Mouse (Mus musculus) hindbrain, embryonic 15.5 days (tissue): ENCODE data around the gene Stbd1. TPM values are rescaled to one million over a fixed set of nuclear protein-coding genes. Genes with fewer than 3 reads are reported as not detected.

Experiments used
- ATAC-seq: fragments of 200-750 bp; cut with Nextera tagmentation; 2 replicates; pipeline ENCODE4 v1.8.0; 2017; ENCODE audit warnings: low read depth, moderate number of reproducible peaks, moderate TSS enrichment; ENCODE audit not compliant: low FRiP score
- H3K27ac ChIP-seq: fragments of 300-500 bp; sonication (generic); replicated peaks from 2 replicates; pipeline ENCODE4 v1.5.1; 2015; ENCODE audit warnings: mild to moderate bottlenecking, inconsistent platforms
- H3K27me3 ChIP-seq: fragments of 300-500 bp; sonication (generic); 2 replicates; pipeline ENCODE4 v1.6.1; 2015; ENCODE audit warnings: control low read depth, inconsistent platforms
- H3K36me3 ChIP-seq: fragments of 300-500 bp; sonication (generic); 2 replicates; pipeline ENCODE4 v1.6.1; 2015; ENCODE audit warnings: control low read depth, inconsistent platforms
- H3K4me1 ChIP-seq: fragments of 300-500 bp; sonication (generic); replicated peaks from 2 replicates; pipeline ENCODE4 v1.6.1; 2015; ENCODE audit warnings: control low read depth, inconsistent platforms
- H3K4me2 ChIP-seq: fragments of 300-500 bp; sonication (generic); 2 replicates; pipeline ENCODE4 v1.6.1; 2015; ENCODE audit warnings: moderate library complexity, mild to moderate bottlenecking, inconsistent platforms
- H3K4me3 ChIP-seq: fragments of 300-500 bp; sonication (generic); 2 replicates; pipeline ENCODE4 v1.5.1; 2015; ENCODE audit warnings: mild to moderate bottlenecking, inconsistent platforms
- H3K9ac ChIP-seq: fragments of 300-500 bp; sonication (generic); 2 replicates; pipeline ENCODE4 v1.6.1; 2015; ENCODE audit warnings: inconsistent platforms
- H3K9me3 ChIP-seq: fragments of 300-500 bp; sonication (generic); 2 replicates; pipeline ENCODE4 v1.6.1; 2016; ENCODE audit warnings: control low read depth, inconsistent platforms
- WGBS: fragments of 180-500 bp; shearing (Covaris S2); methylation state at CpG from one replicate; pipeline ENCODE4 v1.1.7; 2015; 5-methylcytosine and 5-hydroxymethylcytosine counted together
- polyA plus RNA-seq: library from polyadenylated mRNA; unstranded; fragments of >200 nt; fragmentation: Nextera tagmentation; extraction: Ambion mirVana; gene quantifications from 2 replicates; pipeline ENCODE4 v1.2.1, GENCODE M21; 2015

The Stbd1 gene
- polyA plus RNA-seq, result 10.6 and 11.9 TPM in 2 replicates

DNA sequence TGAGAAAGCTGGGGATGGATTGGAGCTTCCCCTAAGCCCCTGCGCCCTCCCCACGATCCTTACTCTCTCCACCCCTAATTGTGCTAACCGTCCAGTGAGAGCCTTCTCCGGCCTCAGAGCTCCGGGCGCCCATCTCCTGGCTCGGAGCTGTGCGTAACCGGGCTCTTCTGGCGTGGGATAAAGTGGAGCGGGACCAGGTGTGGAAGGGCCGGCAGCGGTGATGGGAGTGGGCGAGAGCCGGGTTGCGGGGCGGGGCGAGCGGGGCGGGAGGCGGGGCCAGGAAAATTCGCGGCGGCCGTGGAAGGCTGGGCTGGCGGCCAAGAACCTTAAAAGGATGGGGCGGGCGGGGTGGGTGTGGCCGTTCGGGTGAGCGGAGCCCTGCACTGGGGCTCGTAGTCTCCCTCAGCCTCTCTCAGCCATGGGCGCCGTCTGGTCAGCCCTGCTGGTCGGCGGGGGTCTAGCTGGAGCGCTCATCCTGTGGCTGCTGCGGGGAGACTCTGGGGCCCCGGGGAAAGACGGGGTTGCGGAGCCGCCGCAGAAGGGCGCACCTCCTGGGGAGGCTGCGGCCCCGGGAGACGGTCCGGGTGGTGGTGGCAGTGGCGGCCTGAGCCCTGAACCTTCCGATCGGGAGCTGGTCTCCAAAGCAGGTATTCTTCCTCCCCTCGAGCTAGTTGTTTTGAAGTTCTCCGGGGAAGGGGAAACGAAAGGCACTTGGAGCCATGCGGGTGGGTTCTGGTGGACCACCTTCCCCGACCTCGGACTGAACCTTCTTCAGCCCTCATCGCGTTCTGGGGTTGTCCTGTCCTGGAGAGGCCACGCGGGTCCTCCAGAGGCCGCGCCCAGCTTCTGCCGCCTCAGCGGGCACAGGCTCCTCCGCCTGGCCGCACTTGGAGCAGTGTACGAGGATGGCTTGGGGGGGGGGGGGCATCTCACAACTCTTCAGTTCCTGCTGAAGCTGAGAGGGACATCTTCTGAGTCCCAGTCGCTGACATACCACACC lies at the start of gene Stbd1:
TSS of gene Stbd1 (plus strand) at position 351 of the 1,000 bp plus-strand sequence.
- H3K9ac ChIP-seq, result peak within 1 kb of the TSS; percentile 54
- peaks cover 7% of the 10 kb centered on the region for H3K4me1 ChIP-seq
- no peaks in the 10 kb centered on the region for H3K9me3 ChIP-seq
- no peaks in the 10 kb centered on the region for H3K36me3 ChIP-seq
- under 1% methylated on average over 65 of the region's 69 CpGs for WGBS
- ATAC-seq, result peak; percentile 90
- H3K4me3 ChIP-seq, result peak within 1 kb of the TSS; percentile 69
- peak within 1 kb of the TSS; percentile 95 for H3K4me2 ChIP-seq
- H3K27me3 ChIP-seq, result 0 out of 2 replicates have a peak, but pooled peaks cover 4% of the 10 kb centered on the region
- H3K27ac ChIP-seq, result no peak within 1 kb of the TSS

DNA sequence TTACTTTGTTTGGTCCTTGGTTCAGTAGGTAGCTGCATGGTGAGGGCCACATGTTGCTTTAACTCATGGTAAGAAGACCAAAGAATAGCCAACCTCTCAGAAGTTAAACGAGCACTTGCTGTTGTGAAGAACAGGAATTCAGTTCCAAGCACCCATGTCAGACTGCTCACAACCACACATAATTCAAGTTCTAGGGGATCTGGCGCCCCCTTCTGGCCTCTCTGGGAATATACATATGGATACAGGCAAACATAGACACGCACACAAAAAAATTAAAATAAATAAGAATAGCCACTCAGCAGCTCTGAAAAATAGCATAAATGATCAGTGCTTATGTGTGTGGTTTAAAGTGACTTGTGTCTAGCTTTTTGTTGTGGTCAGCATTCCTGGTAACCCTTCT lies 48.9 kb upstream of the Stbd1 start:
- Histone ChIP-seq H3K4me2 (no peak overlapping the region), H3K9ac (no peak overlapping the region), H3K27ac (no peak overlapping the region), H3K36me3 (no peaks in the 10 kb centered on the region), H3K27me3 (no peaks in the 10 kb centered on the region), H3K9me3 (no peaks in the 10 kb centered on the region), H3K4me1 (0 out of 2 replicates have a peak, but pooled peaks cover 5% of the 10 kb centered on the region), H3K4me3 (no peak overlapping the region)
- 73% methylated on average over 3 of the region's 3 CpGs for WGBS
- no peak for ATAC-seq

DNA sequence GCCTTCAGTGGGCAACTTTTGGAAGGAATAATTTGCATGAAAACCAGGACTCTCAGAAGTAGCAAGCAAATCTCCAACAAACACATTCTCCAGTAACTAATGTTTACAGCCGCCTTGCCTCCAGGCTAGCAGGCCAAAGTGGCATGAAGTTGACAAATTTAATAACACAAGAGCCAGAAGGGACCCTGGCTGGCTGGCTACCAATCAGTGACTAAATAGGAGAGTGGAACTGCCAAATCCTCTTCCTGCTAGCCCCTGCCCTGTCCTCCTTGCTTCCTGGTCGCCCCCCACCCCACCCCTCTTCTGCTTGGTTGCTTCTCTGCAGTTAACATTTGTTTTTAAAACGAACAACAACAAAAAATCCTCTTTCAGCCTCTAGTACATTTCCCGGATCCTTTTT lies 48.4 kb upstream of the Stbd1 start:
- ATAC-seq, result no peak
- no peaks in the 10 kb centered on the region for H3K36me3 ChIP-seq
- 0 out of 2 replicates have a peak, but pooled peaks cover 5% of the 10 kb centered on the region for H3K4me1 ChIP-seq
- H3K27me3 ChIP-seq, result no peaks in the 10 kb centered on the region
- H3K9me3 ChIP-seq, result no peaks in the 10 kb centered on the region
- H3K27ac ChIP-seq, result no peak overlapping the region
- H3K4me3 ChIP-seq, result no peak overlapping the region
- 71% methylated on average over 4 of the region's 4 CpGs for WGBS
- H3K9ac ChIP-seq, result no peak overlapping the region
- no peak overlapping the region for H3K4me2 ChIP-seq

DNA sequence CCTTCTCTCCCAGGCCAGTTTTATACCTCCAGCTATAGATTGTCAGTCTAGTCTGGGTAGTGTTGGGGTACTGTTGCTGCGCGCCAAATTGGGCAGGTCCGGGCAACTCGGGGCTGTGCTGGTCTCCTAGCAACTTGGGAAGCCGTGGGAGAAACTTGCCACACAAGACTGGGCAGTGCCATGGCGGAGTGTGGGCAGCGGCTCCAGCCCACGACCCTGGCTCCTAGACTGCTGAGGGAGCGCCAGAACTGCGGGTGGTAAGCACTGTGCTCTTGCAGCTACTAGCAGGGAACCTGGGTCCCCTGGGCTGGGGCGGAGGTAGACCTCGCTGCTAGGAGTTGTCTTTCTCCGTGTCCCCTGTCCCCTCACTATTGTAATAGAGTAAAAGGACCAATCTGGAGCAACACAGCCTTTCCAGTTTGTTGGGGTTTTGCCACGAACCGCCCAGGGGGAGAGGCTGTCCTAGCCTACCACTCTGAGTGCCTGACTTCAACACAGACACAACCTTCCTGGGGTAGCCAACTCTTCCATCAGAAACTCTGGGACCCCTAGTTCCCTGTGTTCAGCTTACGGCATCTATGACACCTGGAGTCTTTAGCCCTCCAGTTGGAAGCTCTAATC lies 47.8 kb upstream of the Stbd1 start, which contains the start of gene Fam47e:
TSS of gene Fam47e (plus strand) at position 179 of the 621 bp plus-strand sequence.
- peak; percentile 90 for ATAC-seq
- no peak within 1 kb of the TSS for H3K4me3 ChIP-seq
- H3K27ac ChIP-seq, result 0 out of 2 replicates have a peak within 1 kb of the TSS, but pooled peaks have one; percentile 65
- 69% methylated on average over 16 of the region's 16 CpGs for WGBS
- H3K9me3 ChIP-seq, result no peaks in the 10 kb centered on the region
- H3K27me3 ChIP-seq, result no peaks in the 10 kb centered on the region
- no peaks in the 10 kb centered on the region for H3K36me3 ChIP-seq
- 0 out of 2 replicates have a peak, but pooled peaks cover 5% of the 10 kb centered on the region for H3K4me1 ChIP-seq
- no peak within 1 kb of the TSS for H3K9ac ChIP-seq
- peak within 1 kb of the TSS; percentile 11; the same call in 1 of the 2 replicates for H3K4me2 ChIP-seq

DNA sequence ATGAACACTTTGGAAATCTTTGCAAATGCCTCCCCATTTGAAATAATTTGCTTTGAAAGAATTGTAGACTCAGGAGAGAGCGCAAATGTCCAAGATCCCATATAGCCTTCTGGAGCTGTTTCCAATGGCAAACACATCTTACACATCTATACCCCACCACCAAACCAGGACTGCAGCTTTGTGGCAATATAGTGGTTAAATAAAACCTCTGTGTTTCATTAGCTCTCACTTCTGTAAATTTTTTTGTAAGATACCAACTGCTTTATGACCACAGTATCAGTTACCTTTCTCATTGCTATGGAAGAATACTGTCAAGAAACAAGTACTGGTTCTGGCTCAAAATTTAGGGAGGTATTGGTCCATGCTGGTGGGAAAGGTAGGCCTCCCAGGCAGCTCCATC lies 46.9 kb upstream of the Stbd1 start:
- 0 out of 2 replicates have a peak, but pooled peaks cover 5% of the 10 kb centered on the region for H3K4me1 ChIP-seq
- no peak for ATAC-seq
- H3K9ac ChIP-seq, result no peak overlapping the region
- whole genome bisulfite sequencing, result 97% methylated on average over 1 of the region's 1 CpGs
- H3K4me3 ChIP-seq, result no peak overlapping the region
- no peaks in the 10 kb centered on the region for H3K36me3 ChIP-seq
- no peak overlapping the region for H3K27ac ChIP-seq
- H3K4me2 ChIP-seq, result no peak overlapping the region
- no peaks in the 10 kb centered on the region for H3K9me3 ChIP-seq
- H3K27me3 ChIP-seq, result no peaks in the 10 kb centered on the region

DNA sequence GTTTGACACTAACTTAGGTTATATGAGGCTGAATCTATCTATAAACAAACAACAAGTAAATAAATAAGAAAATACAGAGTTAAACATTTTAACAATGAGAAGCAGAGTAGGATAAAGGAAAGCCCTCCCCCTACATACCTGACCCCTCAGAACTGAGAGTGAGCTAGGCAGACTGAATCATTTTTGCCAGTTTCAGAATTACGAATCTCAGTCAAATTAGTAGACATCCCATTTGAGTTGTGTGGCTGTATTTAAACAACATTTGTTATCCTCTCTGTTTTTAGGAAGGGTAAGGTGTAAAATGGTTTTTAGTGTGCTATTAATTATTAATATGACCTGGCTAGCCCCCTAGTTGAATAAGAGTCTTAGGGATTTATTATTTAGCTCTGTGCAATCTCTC lies 45.3 kb upstream of the Stbd1 start:
- Histone ChIP-seq H3K36me3 (no peaks in the 10 kb centered on the region), H3K4me2 (no peak overlapping the region), H3K27ac (no peak overlapping the region), H3K27me3 (no peaks in the 10 kb centered on the region), H3K9me3 (no peaks in the 10 kb centered on the region), H3K4me1 (0 out of 2 replicates have a peak, but pooled peaks cover 5% of the 10 kb centered on the region), H3K4me3 (no peak overlapping the region), H3K9ac (no peak overlapping the region)
- WGBS, result 95% methylated on average over 1 of the region's 1 CpGs
- ATAC-seq, result no peak

DNA sequence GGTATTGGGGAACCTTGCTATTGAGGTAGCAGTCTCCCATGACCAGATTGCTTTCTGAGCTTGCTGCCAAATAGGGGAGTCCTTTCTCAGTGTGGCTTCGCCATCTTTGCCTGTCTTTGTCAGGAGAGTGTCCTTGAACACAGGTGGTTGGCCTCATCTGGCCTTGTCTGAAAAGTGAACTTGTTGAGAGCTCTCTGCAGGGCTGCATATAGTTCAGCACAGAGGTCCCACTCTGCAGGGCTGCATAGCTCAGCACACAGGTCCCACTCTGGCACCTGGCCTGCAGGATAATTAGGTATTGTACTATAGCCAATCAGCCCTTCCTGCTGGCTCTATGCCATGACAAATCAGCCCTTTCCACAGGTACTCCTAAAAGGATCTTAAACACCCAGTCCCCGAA lies 42.6 kb upstream of the Stbd1 start:
- 76% methylated on average over 2 of the region's 2 CpGs for WGBS
- Histone ChIP-seq H3K4me2 (no peak overlapping the region), H3K9me3 (no peaks in the 10 kb centered on the region), H3K9ac (no peak overlapping the region), H3K4me1 (0 out of 2 replicates have a peak, but pooled peaks cover under 1% of the 10 kb centered on the region), H3K27ac (no peak overlapping the region), H3K27me3 (no peaks in the 10 kb centered on the region), H3K36me3 (no peaks in the 10 kb centered on the region), H3K4me3 (no peak overlapping the region)
- ATAC-seq, result no peak

DNA sequence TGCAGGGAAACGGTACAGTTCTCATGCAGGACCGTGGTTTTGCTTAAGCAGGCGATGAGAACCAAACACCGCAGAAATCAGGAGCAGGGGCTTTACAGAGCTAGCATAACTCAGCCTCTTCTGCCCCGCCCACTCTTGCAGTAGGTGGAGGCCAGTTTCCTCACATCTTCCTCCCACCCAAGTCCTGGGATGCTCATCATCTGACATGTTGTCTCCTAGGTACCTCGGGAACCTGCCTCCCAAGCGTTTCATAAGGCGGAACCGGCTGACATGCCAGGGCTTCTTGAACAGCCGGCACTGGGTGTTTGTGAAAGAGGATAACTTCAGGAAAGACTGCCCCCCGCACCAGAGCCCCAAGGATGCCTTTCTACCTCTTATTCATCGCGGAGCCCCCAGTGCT lies 40.8 kb upstream of the Stbd1 start:
- 76% methylated on average over 13 of the region's 13 CpGs for WGBS
- H3K9ac ChIP-seq, result no peak overlapping the region
- H3K4me3 ChIP-seq, result no peak overlapping the region
- no peaks in the 10 kb centered on the region for H3K27me3 ChIP-seq
- no peaks in the 10 kb centered on the region for H3K4me1 ChIP-seq
- H3K4me2 ChIP-seq, result no peak overlapping the region
- no peaks in the 10 kb centered on the region for H3K36me3 ChIP-seq
- no peak overlapping the region for H3K27ac ChIP-seq
- H3K9me3 ChIP-seq, result no peaks in the 10 kb centered on the region
- no peak for ATAC-seq

DNA sequence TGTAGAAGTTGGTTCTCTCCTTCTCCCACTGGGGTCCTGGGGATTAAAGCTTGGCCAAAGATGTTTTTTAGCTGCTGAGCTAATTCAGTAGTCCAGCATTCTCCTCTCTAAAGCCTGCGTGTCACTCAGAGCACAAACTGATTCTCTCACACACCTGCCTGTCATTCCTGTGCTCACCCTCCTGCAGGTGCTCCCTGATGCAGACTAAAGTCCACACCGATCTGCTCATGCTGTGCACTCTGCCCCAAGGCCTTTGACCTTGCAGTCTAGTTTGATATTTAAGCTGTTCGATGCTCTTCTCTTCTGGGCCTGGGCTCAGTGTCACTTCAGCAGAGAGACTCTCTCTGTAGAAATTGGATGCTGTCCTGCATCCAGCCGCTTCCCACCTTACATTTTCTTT lies 31.6 kb upstream of the Stbd1 start:
- 91% methylated on average over 4 of the region's 4 CpGs for WGBS
- no peaks in the 10 kb centered on the region for H3K4me1 ChIP-seq
- H3K36me3 ChIP-seq, result no peaks in the 10 kb centered on the region
- no peaks in the 10 kb centered on the region for H3K27me3 ChIP-seq
- no peak overlapping the region for H3K4me2 ChIP-seq
- no peak overlapping the region for H3K9ac ChIP-seq
- no peak overlapping the region for H3K27ac ChIP-seq
- ATAC-seq, result no peak
- H3K9me3 ChIP-seq, result no peaks in the 10 kb centered on the region
- no peak overlapping the region for H3K4me3 ChIP-seq

DNA sequence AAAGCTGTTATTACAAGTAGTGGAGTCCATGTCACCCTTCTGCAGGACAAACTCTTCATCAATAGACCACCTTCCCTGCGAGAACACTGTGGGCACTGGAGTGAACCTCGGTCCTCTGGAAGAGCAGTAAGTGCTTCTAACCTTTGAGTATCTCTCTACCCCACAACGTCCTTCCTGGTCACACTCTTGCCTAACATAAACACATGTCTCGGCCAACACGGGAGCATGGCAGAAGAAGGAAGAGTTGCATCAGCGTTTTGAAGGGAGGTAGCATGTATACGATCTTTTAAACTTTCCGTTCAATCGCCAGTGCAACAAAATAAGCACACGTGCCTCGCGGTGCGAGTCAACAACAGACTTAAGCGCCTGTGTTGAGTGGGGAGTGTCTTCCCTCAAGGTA lies 23.3 kb upstream of the Stbd1 start:
- no peaks in the 10 kb centered on the region for H3K4me1 ChIP-seq
- no peak for ATAC-seq
- no peaks in the 10 kb centered on the region for H3K9me3 ChIP-seq
- no peaks in the 10 kb centered on the region for H3K36me3 ChIP-seq
- H3K27ac ChIP-seq, result no peak overlapping the region
- no peak overlapping the region for H3K4me2 ChIP-seq
- H3K4me3 ChIP-seq, result no peak overlapping the region
- H3K27me3 ChIP-seq, result no peaks in the 10 kb centered on the region
- H3K9ac ChIP-seq, result no peak overlapping the region
- WGBS, result 92% methylated on average over 14 of the region's 14 CpGs

DNA sequence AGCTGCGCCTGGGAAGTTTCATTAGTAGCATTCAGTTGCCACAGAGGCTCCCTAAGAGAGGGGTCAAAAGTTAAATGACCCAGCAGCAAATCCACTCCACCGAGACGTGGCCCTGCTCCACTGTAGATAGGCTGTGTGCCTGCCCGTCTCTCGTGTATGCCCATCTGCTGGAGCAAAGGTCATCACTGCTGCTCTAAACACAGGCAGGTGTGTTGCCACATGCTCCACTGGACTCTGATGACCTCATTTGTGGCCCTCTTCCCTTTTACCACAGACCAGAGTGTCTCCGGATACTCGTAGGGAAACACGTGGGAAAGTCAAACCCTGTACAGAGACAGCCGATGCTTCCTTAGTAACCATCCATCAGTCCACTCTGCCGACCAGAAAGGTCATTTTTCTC lies 16.9 kb upstream of the Stbd1 start:
- Histone ChIP-seq H3K4me1 (no peaks in the 10 kb centered on the region), H3K27ac (no peak overlapping the region)
- 54% methylated on average over 10 of the region's 10 CpGs for WGBS

DNA sequence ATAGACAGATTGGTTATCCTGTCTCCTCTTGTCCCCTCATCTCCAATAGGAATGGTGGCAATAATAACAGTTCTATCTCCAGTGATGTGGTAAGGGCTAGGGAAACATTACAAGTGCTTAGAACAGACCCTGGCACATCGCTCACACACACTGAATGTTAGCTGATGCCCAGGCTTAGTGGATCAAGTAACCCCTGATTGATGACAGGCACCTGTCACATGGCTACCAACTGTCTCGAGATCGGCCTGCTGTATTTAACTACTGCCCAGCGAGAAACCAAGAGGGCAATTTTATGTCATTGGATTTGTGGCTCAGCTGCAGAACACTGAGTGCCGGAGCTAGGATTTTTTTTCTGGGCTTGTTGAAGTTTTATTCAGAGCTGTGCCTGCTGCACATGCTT lies 7.8 kb upstream of the Stbd1 start:
- Histone ChIP-seq H3K27me3 (no peaks in the 10 kb centered on the region), H3K4me1 (no peaks in the 10 kb centered on the region), H3K4me2 (no peak overlapping the region), H3K36me3 (no peaks in the 10 kb centered on the region), H3K4me3 (no peak overlapping the region), H3K9me3 (no peaks in the 10 kb centered on the region), H3K9ac (no peak overlapping the region), H3K27ac (no peak overlapping the region)
- 87% methylated on average over 5 of the region's 5 CpGs for WGBS
- no peak for ATAC-seq

More for the DNA sequence above, 16.9 kb upstream of the Stbd1 start:
- Histone ChIP-seq H3K4me3 (no peak overlapping the region), H3K27me3 (no peaks in the 10 kb centered on the region), H3K36me3 (no peaks in the 10 kb centered on the region), H3K9ac (no peak overlapping the region), H3K9me3 (no peaks in the 10 kb centered on the region), H3K4me2 (no peak overlapping the region)
- ATAC-seq, result peak; percentile 11; the same call in 1 of the 2 replicates
